Mouse (Mus musculus) spleen, postnatal 14 days (tissue): ENCODE results near the gene Bsph2.

Experiments
- DNase-seq, 2 experiments: peaks; one replicate each; pipeline ENCODE4 v3.0.0; 2021 to 2022; ENCODE audit warnings: low spot score in 2 of 2

The Bsph2 gene

GRCm38 (mm10) chr7:13570967-13571366 is at the start of gene Bsph2:
Gene Bsph2, minus strand, starts transcription at chr7:13571067.
- DNase-seq = no peak

- no peak for DNase-seq
These were observed 59.3 kb downstream of the Bsph2 start for GRCm38 (mm10) chr7:13511539-13511938.
